Mouse (Mus musculus) limb, embryonic 11.5 days (tissue): ENCODE results near the gene Tnip1. TPM values are rescaled to one million over a fixed set of nuclear protein-coding genes. Genes with fewer than 3 reads are reported as not detected.

ENCODE experiments used
- ATAC-seq: fragments of 200-750 bp; cut with Nextera tagmentation; 2 replicates; pipeline ENCODE4 v1.8.0; 2017; ENCODE audit warnings: low read depth; ENCODE audit not compliant: insufficient number of reproducible peaks, low FRiP score, low TSS enrichment
- DNase-seq: peaks from one replicate; pipeline ENCODE4 v3.0.0-alpha.2; 2015; ENCODE audit warnings: low spot score
- H3K27ac ChIP-seq: fragments of 300-500 bp; sonication (generic); replicated peaks from 2 replicates; pipeline ENCODE4 v1.5.1; 2014; ENCODE audit warnings: low read depth, mild to moderate bottlenecking, low read length
- H3K27me3 ChIP-seq: fragments of 300-500 bp; sonication (generic); 2 replicates; pipeline ENCODE4 v1.6.1; 2014; ENCODE audit warnings: mild to moderate bottlenecking, low read length, mixed read lengths; ENCODE audit not compliant: control insufficient read depth, insufficient read depth
- H3K36me3 ChIP-seq: fragments of 300-500 bp; sonication (generic); 2 replicates; pipeline ENCODE4 v1.6.1; 2014; ENCODE audit warnings: mild to moderate bottlenecking, low read length, moderate library complexity, mixed read lengths; ENCODE audit not compliant: control insufficient read depth, insufficient read depth
- H3K4me1 ChIP-seq: fragments of 300-500 bp; sonication (generic); 2 replicates; pipeline ENCODE4 v1.6.1; 2014; ENCODE audit warnings: low read length, mixed read lengths; ENCODE audit not compliant: control insufficient read depth, insufficient read depth
- H3K4me2 ChIP-seq: fragments of 300-500 bp; sonication (generic); 2 replicates; pipeline ENCODE4 v1.6.1; 2014; ENCODE audit warnings: low read depth, mild to moderate bottlenecking, moderate library complexity; ENCODE audit not compliant: severe bottlenecking
- H3K4me3 ChIP-seq: fragments of 300-500 bp; sonication (generic); 2 replicates; pipeline ENCODE4 v1.5.1; 2014; ENCODE audit warnings: low read depth, low read length
- H3K9ac ChIP-seq: fragments of 300-500 bp; sonication (generic); 2 replicates; pipeline ENCODE4 v1.6.1; 2014; ENCODE audit warnings: mild to moderate bottlenecking, low read length
- H3K9me3 ChIP-seq: fragments of 300-500 bp; sonication (generic); 2 replicates; pipeline ENCODE4 v1.6.1; 2016; ENCODE audit warnings: low read length; ENCODE audit not compliant: control insufficient read depth
- WGBS: fragments of 180-500 bp; shearing (Covaris S2); extraction: QIAGEN DNeasy Blood & Tissue Kit; methylation state at CpG from one replicate; pipeline ENCODE4 v1.1.7; 2014; 5-methylcytosine and 5-hydroxymethylcytosine counted together
- polyA plus RNA-seq: library from polyadenylated mRNA; unstranded; fragments of >200 nt; fragmentation: Nextera tagmentation; extraction: Ambion mirVana; gene quantifications from 2 replicates; pipeline ENCODE4 v1.2.1, GENCODE M21; 2014

Tnip1 gene
- polyA plus RNA-seq, 1 experiment from 2014 or later, result 13.4 TPM

DNA sequence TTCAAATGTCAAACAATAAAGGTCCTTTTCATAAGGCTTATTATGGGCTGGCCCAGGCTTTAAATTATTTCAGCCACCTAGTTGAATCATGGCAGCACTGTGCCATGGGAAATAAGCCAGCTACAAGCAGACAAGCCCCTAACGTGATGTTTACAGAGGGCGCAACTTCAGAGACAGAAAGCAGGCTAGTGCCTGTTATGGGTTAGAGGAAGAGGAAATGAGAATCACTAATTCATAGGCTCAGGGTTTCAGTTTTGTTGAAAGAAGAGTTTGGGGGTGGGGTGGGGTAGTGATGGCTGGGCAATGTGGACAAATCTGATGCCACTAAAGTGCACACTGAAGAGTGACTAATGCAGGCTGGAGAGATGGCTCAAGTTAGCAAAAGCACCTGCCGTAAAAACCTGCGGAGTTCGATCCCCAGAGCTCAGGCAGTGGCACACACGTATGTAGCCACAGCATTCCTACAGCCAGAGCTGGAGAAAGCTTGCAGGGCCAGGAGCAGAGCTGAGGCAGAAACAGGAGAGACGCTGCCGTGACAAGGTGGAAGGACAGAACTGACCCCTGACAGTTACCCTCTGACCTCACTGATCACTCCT, 26.1 kb upstream of the Tnip1 start:
- 70% methylated on average over 8 of the region's 8 CpGs for WGBS
- no peaks in the 10 kb centered on the region for H3K9me3 ChIP-seq
- DNase-seq, result no peak
- ATAC-seq, result no peak
- H3K27me3 ChIP-seq, result no peaks in the 10 kb centered on the region
- H3K4me1 ChIP-seq, result no peaks in the 10 kb centered on the region
- H3K9ac ChIP-seq, result no peak overlapping the region
- H3K4me2 ChIP-seq, result no peak overlapping the region
- no peaks in the 10 kb centered on the region; the same call in 1 of the 2 replicates for H3K36me3 ChIP-seq
- H3K27ac ChIP-seq, result no peak overlapping the region
- H3K4me3 ChIP-seq, result no peak overlapping the region

DNA sequence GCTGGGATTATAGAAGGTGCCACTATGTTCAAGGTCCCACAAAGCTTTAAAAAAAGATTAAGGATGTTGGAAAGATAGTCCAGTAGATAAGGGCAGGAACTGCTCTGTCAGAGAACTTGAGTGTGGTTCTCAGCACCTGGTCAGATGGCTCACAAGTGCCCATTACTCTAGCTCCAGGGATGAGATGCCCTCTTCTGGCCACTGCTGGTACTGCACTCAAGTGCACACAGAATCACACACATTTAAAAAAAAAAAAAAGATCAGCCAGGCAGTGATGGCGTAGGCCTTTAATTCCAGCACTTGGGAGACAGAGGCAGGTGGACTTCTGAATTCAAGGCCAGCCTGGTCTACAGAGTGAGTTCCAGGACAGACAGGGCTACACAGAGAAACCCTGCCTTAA, 25.3 kb upstream of the Tnip1 start:
- DNase-seq, result peak; percentile 63
- H3K9me3 ChIP-seq, result no peaks in the 10 kb centered on the region
- H3K27me3 ChIP-seq, result no peaks in the 10 kb centered on the region
- no peak overlapping the region for H3K27ac ChIP-seq
- no peak overlapping the region for H3K4me3 ChIP-seq
- WGBS, result 85% methylated on average over 1 of the region's 1 CpGs
- no peak overlapping the region for H3K9ac ChIP-seq
- no peak for ATAC-seq
- no peak overlapping the region for H3K4me2 ChIP-seq
- H3K4me1 ChIP-seq, result no peaks in the 10 kb centered on the region
- H3K36me3 ChIP-seq, result no peaks in the 10 kb centered on the region; the same call in 1 of the 2 replicates

DNA sequence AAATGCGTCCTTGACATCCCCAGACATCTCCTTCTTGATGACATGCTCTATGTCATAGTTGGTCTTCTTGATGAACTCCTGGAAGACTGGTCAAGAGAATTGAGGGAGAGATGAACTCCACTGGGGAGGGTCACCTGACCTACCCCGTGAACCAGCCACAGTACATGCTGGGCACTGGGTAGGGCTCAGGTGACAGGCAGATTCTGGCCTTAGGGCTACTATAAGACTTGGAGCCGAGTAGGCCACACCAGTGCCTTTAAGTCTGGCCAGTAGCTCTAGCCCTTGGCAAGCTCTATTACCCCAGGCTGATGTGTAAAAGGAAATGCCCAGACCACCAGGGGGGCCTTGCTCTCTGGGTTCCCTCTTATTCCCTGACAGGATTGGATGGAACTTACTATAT, 22.4 kb upstream of the Tnip1 start:
- Histone ChIP-seq H3K36me3 (peaks cover 6% of the 10 kb centered on the region; the same call in 1 of the 2 replicates), H3K4me3 (no peak overlapping the region), H3K27me3 (no peaks in the 10 kb centered on the region), H3K27ac (no peak overlapping the region), H3K4me1 (no peaks in the 10 kb centered on the region), H3K9me3 (no peaks in the 10 kb centered on the region), H3K9ac (no peak overlapping the region), H3K4me2 (no peak overlapping the region)
- ATAC-seq (no peak), DNase-seq (no peak)
- WGBS, result 75% methylated on average over 3 of the region's 3 CpGs

DNA sequence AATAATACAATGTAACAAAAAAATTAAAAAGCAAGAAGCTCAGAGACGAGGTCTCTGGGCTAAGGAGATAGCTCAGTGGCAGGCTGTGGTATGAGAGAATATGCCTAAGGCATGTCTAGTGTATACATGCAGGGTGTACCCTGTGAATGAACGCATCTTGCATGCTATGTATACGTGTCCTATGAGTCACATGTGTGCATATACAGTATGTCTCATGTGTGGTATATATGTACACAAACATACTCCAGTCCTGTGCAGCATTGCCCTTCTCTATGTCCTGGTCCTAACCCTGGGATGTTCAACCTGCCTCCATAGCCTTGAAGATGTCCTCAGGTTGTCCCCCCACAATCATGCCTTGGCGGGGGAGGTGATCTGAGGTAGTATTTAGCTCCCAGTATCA, 21.9 kb upstream of the Tnip1 start:
- WGBS, result 62% methylated on average over 4 of the region's 4 CpGs
- no peak overlapping the region for H3K27ac ChIP-seq
- no peak overlapping the region for H3K4me2 ChIP-seq
- no peak overlapping the region for H3K9ac ChIP-seq
- no peaks in the 10 kb centered on the region for H3K9me3 ChIP-seq
- H3K4me3 ChIP-seq, result no peak overlapping the region
- no peaks in the 10 kb centered on the region for H3K4me1 ChIP-seq
- H3K27me3 ChIP-seq, result no peaks in the 10 kb centered on the region
- DNase-seq, result no peak
- peaks cover 6% of the 10 kb centered on the region; the same call in 1 of the 2 replicates for H3K36me3 ChIP-seq
- no peak for ATAC-seq

DNA sequence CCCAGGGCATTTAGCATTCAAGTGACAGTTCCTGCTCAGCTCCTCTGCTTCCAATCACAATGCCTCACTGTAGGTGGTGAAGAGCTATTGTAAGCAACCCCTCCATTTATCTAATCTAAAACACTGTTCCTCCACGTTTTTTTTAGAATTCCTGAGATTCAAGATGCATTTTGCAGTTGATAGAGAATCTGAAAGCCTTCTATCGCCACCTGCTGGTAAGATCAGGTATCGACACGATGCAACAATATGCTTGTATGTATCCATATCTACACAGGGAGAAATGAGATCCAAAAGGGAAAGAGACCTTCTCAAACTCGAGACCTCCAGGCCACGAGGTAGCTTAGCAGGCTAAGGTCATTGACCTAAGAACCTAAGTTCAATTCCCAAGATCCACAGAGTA, 21.4 kb upstream of the Tnip1 start:
- Histone ChIP-seq H3K27me3 (no peaks in the 10 kb centered on the region), H3K4me2 (no peak overlapping the region), H3K27ac (no peak overlapping the region), H3K4me3 (no peak overlapping the region), H3K9me3 (no peaks in the 10 kb centered on the region), H3K36me3 (peaks cover 6% of the 10 kb centered on the region; the same call in 1 of the 2 replicates), H3K9ac (no peak overlapping the region), H3K4me1 (no peaks in the 10 kb centered on the region)
- WGBS, result 3% methylated on average over 6 of the region's 6 CpGs
- peak; percentile 89 for DNase-seq
- ATAC-seq, result no peak

DNA sequence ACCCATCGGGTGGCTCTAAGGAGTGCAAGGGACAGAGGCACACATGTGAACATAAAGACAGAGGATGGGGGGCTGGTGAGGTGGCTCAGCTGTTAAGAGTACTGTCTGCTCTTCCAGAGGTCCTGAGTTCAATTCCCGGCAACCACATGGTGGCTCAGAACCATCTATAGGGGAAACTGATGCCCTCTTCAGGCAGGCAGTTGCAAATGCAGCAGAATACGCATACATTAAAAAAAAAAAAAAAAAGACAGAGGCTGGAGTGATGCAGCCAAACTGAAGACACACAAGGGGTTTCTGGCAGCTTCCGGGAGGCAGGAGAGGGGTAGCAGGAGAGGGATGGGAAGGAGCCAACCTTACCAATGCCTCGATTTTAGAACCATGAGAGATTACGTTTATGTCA, 19.8 kb upstream of the Tnip1 start:
- H3K4me3 ChIP-seq, result no peak overlapping the region
- no peaks in the 10 kb centered on the region for H3K4me1 ChIP-seq
- no peak overlapping the region for H3K27ac ChIP-seq
- no peaks in the 10 kb centered on the region for H3K27me3 ChIP-seq
- H3K36me3 ChIP-seq, result peaks cover 6% of the 10 kb centered on the region; the same call in 1 of the 2 replicates
- H3K9ac ChIP-seq, result no peak overlapping the region
- no peak for DNase-seq
- ATAC-seq, result no peak
- H3K9me3 ChIP-seq, result no peaks in the 10 kb centered on the region
- WGBS, result 91% methylated on average over 6 of the region's 6 CpGs
- H3K4me2 ChIP-seq, result no peak overlapping the region

DNA sequence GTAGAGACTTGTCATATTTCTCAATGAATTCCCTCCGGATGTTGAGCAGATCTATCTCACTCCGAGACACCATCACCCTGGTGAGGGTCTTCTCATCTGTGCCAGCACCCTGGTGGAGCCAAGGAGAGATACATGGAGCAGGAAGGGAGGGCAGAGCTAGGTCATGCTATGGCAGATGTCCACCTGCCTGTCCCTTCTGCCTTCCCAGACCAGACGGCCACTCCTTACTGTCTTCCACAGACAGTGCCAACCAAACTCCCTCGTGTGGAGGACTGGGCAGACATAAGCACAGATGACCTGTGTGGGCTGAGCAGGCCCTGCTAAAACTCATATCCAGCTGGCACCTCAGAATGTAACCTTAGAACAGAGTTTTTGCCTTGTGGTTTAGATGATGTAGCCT, 18.9 kb upstream of the Tnip1 start:
- peaks cover 6% of the 10 kb centered on the region; the same call in 1 of the 2 replicates for H3K36me3 ChIP-seq
- H3K9ac ChIP-seq, result no peak overlapping the region
- H3K9me3 ChIP-seq, result no peaks in the 10 kb centered on the region
- H3K4me3 ChIP-seq, result no peak overlapping the region
- no peak overlapping the region for H3K4me2 ChIP-seq
- H3K4me1 ChIP-seq, result no peaks in the 10 kb centered on the region
- DNase-seq (no peak), ATAC-seq (no peak)
- no peaks in the 10 kb centered on the region for H3K27me3 ChIP-seq
- no peak overlapping the region for H3K27ac ChIP-seq
- 91% methylated on average over 4 of the region's 4 CpGs for whole genome bisulfite sequencing

DNA sequence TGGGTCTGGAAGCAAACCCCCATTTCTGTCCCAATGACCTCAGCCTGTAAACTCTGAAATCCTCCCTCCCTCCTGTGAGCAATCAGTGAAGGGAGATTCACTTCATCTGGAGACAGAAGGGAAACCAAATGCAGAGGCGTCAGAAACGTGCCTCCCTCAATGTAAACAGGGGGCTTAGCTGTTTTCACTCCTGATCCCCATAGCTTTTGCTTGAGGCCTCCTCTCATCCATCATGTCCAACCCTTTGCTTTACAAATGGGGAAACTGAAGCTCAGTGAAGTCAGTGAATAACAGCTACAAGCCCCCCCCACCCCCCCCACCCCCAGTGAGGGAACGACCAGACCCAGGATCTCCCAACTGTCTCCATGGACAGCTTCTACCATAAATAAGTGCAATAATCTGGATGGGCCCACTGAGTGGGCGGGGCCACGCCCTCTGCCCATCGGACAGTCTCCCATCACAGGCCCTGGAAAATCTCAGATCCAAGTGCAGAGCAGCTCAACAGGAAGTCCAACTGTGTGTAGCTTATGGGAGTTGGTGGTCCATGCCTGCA, 14.7 kb upstream of the Tnip1 start:
- ATAC-seq (no peak), DNase-seq (no peak)
- Histone ChIP-seq H3K4me2 (no peak overlapping the region), H3K27me3 (no peaks in the 10 kb centered on the region), H3K4me3 (no peak overlapping the region), H3K9me3 (no peaks in the 10 kb centered on the region), H3K4me1 (0 out of 2 replicates have a peak, but pooled peaks cover 4% of the 10 kb centered on the region), H3K36me3 (peaks cover 6% of the 10 kb centered on the region; the same call in 1 of the 2 replicates), H3K9ac (no peak overlapping the region), H3K27ac (no peak overlapping the region)
- 37% methylated on average over 6 of the region's 6 CpGs for WGBS
